Mouse (Mus musculus) lung, embryonic 14.5 days (tissue): Measurements from ENCODE around the gene Sclt1. TPM values are rescaled to one million over a fixed set of nuclear protein-coding genes. Genes with fewer than 3 reads are reported as not detected.

ENCODE experiments used
- ATAC-seq: fragments of 200-750 bp; cut with Nextera tagmentation; 2 replicates; pipeline ENCODE4 v1.8.0; 2017; ENCODE audit warnings: mild to moderate bottlenecking, moderate TSS enrichment, moderate library complexity; ENCODE audit not compliant: insufficient read depth
- DNase-seq: peaks from one replicate; pipeline ENCODE4 v3.0.0-alpha.2; 2015
- H3K27ac ChIP-seq: fragments of 300-500 bp; sonication (generic); 2 replicates; pipeline ENCODE4 v1.5.1; 2014; ENCODE audit warnings: low read depth, mild to moderate bottlenecking, moderate library complexity
- H3K27me3 ChIP-seq: fragments of 300-500 bp; sonication (generic); 2 replicates; pipeline ENCODE4 v1.6.1; 2014; ENCODE audit warnings: low read length, control low read depth; ENCODE audit not compliant: insufficient read depth
- H3K36me3 ChIP-seq: fragments of 300-500 bp; sonication (generic); 2 replicates; pipeline ENCODE4 v1.6.1; 2014; ENCODE audit warnings: control low read depth; ENCODE audit not compliant: insufficient read depth
- H3K4me1 ChIP-seq: fragments of 300-500 bp; sonication (generic); 2 replicates; pipeline ENCODE4 v1.6.1; 2014; ENCODE audit warnings: antibody characterized with exemption, control low read depth; ENCODE audit not compliant: insufficient read depth
- H3K4me2 ChIP-seq: fragments of 300-500 bp; sonication (generic); 2 replicates; pipeline ENCODE4 v1.6.1; 2014; ENCODE audit warnings: mild to moderate bottlenecking
- H3K4me3 ChIP-seq: fragments of 300-500 bp; sonication (generic); 2 replicates; pipeline ENCODE4 v1.5.1; 2014; ENCODE audit warnings: low read depth, low read length
- H3K9ac ChIP-seq: fragments of 300-500 bp; sonication (generic); 2 replicates; pipeline ENCODE4 v1.6.1; 2014
- H3K9me3 ChIP-seq: fragments of 300-500 bp; sonication (generic); 2 replicates; pipeline ENCODE4 v1.6.1; 2016; ENCODE audit warnings: low read depth, low read length, control low read depth
- CTCF ChIP-seq: IDR thresholded peaks from 2 replicates; pipeline ENCODE4 v1.5.1; 2016; ENCODE audit warnings: antibody characterized with exemption, low read depth
- WGBS: fragments of 180-500 bp; shearing (Covaris S2); extraction: QIAGEN DNeasy Blood & Tissue Kit; methylation state at CpG from one replicate; pipeline ENCODE4 v1.1.7; 2014; 5-methylcytosine and 5-hydroxymethylcytosine counted together
- polyA plus RNA-seq: library from polyadenylated mRNA; unstranded; fragments of >200 nt; fragmentation: Nextera tagmentation; extraction: Ambion mirVana; gene quantifications from 2 replicates; pipeline ENCODE4 v1.2.1, GENCODE M21; 2014

Sclt1 gene
- polyA plus RNA-seq, 1 experiment from 2014 or later = 22.5 TPM

- no peak overlapping the region for H3K4me2 ChIP-seq
- no peak for ATAC-seq
- no peak for DNase-seq
- H3K36me3 ChIP-seq = peaks cover 25% of the 10 kb centered on the region; the same call in 1 of the 2 replicates
- H3K4me3 ChIP-seq = no peak overlapping the region
- H3K27ac ChIP-seq = no peak overlapping the region
- no peaks in the 10 kb centered on the region for H3K27me3 ChIP-seq
- no peaks in the 10 kb centered on the region for H3K9me3 ChIP-seq
- WGBS = 70% methylated on average over 3 of the region's 3 CpGs
- no peaks in the 10 kb centered on the region for H3K4me1 ChIP-seq
- TF ChIP-seq CTCF = no peak
- no peak overlapping the region for H3K9ac ChIP-seq
These were observed 124.3 kb downstream of the Sclt1 start for GRCm38 (mm10) chr3:41618036-41618435.

DNA sequence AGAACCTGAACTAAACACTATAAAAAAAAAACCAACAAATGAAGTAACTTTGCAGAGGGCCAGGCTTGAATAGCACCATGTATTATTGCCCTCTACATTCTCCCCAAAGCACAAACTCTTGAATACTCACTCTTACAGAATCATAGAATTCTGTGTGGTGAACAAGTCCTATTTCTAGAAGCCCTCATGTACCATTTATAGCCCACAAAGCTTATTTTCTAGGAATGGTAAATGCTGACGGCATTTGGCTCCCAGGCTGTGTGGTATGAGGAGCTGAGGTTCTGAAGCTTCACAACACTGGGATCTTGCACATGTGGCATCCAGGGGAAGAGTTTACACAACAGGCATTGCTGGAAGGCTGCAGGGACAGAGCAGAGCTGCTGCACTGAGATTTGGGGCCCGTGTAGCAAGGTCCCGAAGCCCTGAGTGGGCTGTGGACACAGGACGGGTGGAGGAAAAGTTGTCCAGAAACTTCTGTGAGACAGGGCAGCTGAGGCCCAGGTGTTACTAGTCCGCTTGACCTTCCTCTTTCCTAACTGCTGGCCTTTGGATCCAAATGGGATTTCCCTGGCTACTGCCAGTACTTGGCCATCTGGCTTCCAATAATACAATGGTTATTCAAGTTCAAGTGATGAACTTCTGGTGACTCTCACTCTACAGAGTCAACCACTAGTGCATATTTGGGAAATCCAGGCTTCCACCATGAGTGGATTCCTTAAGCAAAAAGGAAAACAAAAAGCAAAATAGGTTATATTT is 127.9 kb downstream of the Sclt1 start:
- Histone ChIP-seq H3K9me3 (no peaks in the 10 kb centered on the region), H3K4me1 (no peaks in the 10 kb centered on the region), H3K4me3 (no peak overlapping the region), H3K27me3 (no peaks in the 10 kb centered on the region), H3K36me3 (peaks cover 38% of the 10 kb centered on the region; the same call in 1 of the 2 replicates), H3K9ac (no peak overlapping the region), H3K27ac (no peak overlapping the region), H3K4me2 (no peak overlapping the region)
- no peak for TF ChIP-seq CTCF
- ATAC-seq = no peak
- DNase-seq = no peak
- 85% methylated on average over 5 of the region's 5 CpGs for WGBS

DNA sequence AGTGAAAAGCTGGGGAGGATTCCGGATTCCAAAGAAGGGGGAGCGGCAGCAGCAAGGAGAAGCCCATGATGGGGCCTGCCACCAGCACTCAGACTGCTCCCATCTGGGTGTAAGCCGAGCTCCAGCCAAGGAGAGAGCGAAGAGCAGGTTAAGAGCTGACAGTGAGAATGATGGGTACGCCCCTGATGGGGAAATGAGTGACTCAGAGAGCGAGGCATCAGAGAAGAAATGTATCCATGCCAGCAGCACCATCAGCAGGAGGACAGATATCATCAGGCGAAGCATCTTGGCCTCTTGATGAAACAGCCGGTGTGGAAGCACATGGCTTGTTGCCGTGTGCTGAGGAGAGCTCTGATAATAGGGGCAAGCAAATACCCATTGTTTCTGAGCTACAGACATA is 128.6 kb downstream of the Sclt1 start:
- Histone ChIP-seq H3K27ac (no peak overlapping the region), H3K27me3 (no peaks in the 10 kb centered on the region), H3K36me3 (peaks cover 38% of the 10 kb centered on the region; the same call in 1 of the 2 replicates), H3K9ac (no peak overlapping the region), H3K4me1 (no peaks in the 10 kb centered on the region), H3K4me3 (no peak overlapping the region), H3K9me3 (no peaks in the 10 kb centered on the region), H3K4me2 (no peak overlapping the region)
- DNase-seq (no peak), ATAC-seq (no peak)
- TF ChIP-seq CTCF = no peak
- WGBS = 84% methylated on average over 9 of the region's 9 CpGs

DNA sequence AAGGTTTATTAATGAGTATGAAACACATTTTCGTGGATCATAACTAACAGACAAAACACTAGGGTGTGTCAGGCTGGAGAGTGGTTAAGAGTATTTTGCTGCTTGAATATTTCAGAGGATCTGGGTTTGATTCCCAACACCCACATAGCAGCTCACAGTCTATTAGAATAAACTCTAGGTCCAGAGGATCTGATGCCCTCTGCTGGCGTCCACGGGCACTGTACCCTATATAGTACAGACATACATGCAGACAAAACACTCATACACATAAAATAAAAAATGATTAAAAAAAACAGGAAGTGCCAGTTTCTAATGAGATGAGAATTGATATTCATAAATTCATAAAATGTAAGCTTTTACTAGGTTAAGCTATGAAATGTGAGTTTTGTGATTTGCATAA is 130.1 kb downstream of the Sclt1 start:
- no peak for ATAC-seq
- Histone ChIP-seq H3K27me3 (no peaks in the 10 kb centered on the region), H3K9ac (no peak overlapping the region), H3K9me3 (no peaks in the 10 kb centered on the region), H3K36me3 (peaks cover 33% of the 10 kb centered on the region; the same call in 1 of the 2 replicates), H3K4me3 (no peak overlapping the region), H3K4me2 (no peak overlapping the region), H3K4me1 (no peaks in the 10 kb centered on the region), H3K27ac (no peak overlapping the region)
- no peak for DNase-seq
- 90% methylated on average over 3 of the region's 3 CpGs for WGBS
- peak; percentile 29; the same call in 1 of the 2 replicates for TF ChIP-seq CTCF

DNA sequence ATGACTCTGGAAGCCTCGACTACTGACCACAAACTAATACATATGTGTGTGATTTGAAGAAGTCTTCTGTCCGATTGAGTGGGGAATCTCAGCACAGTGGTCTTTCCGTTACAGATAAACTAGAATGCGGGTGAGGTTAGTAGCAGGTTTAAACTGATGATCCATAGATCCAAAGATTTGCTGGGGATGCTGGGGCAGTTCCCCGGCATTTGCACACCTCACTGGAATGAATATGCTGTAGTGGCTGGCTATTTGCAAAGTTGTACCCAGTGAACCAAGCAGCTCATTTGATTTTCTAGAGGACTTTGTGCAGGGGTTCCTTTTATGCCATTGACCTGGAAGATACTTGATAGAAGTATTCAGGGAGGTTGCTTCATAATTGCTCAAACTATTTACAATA is 133.2 kb downstream of the Sclt1 start:
- no peak overlapping the region for H3K27ac ChIP-seq
- no peaks in the 10 kb centered on the region for H3K4me1 ChIP-seq
- no peak overlapping the region for H3K4me3 ChIP-seq
- no peak for DNase-seq
- no peak overlapping the region for H3K4me2 ChIP-seq
- ATAC-seq = no peak
- H3K27me3 ChIP-seq = no peaks in the 10 kb centered on the region
- H3K9me3 ChIP-seq = no peaks in the 10 kb centered on the region
- peaks cover 33% of the 10 kb centered on the region; the same call in 1 of the 2 replicates for H3K36me3 ChIP-seq
- TF ChIP-seq CTCF = no peak
- 91% methylated on average over 5 of the region's 5 CpGs for WGBS
- H3K9ac ChIP-seq = no peak overlapping the region

DNA sequence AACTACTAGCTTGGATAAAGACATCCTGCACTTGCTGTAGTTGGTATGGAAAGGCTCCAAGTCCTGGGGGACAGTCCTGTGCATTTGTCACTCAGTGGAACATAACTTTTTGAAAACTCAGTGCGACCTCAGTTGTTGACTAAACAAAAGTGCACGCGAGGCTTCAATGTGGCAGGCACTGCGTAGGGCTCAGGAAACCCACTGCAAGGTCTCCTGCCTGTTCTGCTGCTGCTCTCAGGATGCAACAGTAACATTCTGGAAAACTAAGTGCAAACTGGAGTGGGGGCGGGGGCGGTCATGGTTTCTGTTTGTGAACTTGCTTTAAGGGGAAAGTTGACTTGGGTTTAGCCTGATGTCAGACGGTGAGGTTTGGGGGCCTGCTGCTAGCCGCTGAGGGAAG is 134.8 kb downstream of the Sclt1 start:
- no peak for ATAC-seq
- H3K4me2 ChIP-seq = no peak overlapping the region
- no peak for DNase-seq
- peaks cover 29% of the 10 kb centered on the region; the same call in 1 of the 2 replicates for H3K36me3 ChIP-seq
- no peaks in the 10 kb centered on the region for H3K27me3 ChIP-seq
- H3K9ac ChIP-seq = no peak overlapping the region
- H3K4me1 ChIP-seq = no peaks in the 10 kb centered on the region
- H3K9me3 ChIP-seq = no peaks in the 10 kb centered on the region
- H3K4me3 ChIP-seq = no peak overlapping the region
- 78% methylated on average over 8 of the region's 8 CpGs for WGBS
- no peak for TF ChIP-seq CTCF
- no peak overlapping the region for H3K27ac ChIP-seq

GRCm38 (mm10) chr3:41607050-41607449 is 135.3 kb downstream of the Sclt1 start:
- Histone ChIP-seq H3K36me3 (peaks cover 26% of the 10 kb centered on the region; the same call in 1 of the 2 replicates), H3K27ac (no peak overlapping the region), H3K9ac (no peak overlapping the region), H3K27me3 (no peaks in the 10 kb centered on the region), H3K4me2 (no peak overlapping the region), H3K4me1 (no peaks in the 10 kb centered on the region), H3K9me3 (no peaks in the 10 kb centered on the region), H3K4me3 (no peak overlapping the region)
- DNase-seq (no peak), ATAC-seq (no peak)
- WGBS = 90% methylated on average over 9 of the region's 9 CpGs
- TF ChIP-seq CTCF = no peak
